Mouse (Mus musculus) kidney, adult 2 months (tissue): Measurements from ENCODE around the gene Hexa. TPM values are rescaled to one million over a fixed set of nuclear protein-coding genes. Genes with fewer than 3 reads are reported as not detected.

Source experiments
- DNase-seq: peaks from one replicate; pipeline ENCODE4 v3.0.0; 2021
- H3K27ac ChIP-seq: fragments of 200-500 bp; 2 replicates; pipeline ENCODE4 v1.5.1; 2012; ENCODE audit warnings: low read depth, low read length, control low read depth, inconsistent platforms; ENCODE audit not compliant: insufficient read depth
- H3K27me3 ChIP-seq: fragments of 200-500 bp; replicated peaks from 2 replicates; pipeline ENCODE4 v1.6.1; 2012; ENCODE audit warnings: mild to moderate bottlenecking, moderate library complexity, low read length, inconsistent platforms; ENCODE audit not compliant: control insufficient read depth, insufficient read depth
- H3K36me3 ChIP-seq: fragments of 200-500 bp; 2 replicates; pipeline ENCODE4 v1.6.1; 2012; ENCODE audit warnings: mild to moderate bottlenecking, moderate library complexity, low read length, inconsistent platforms; ENCODE audit not compliant: control insufficient read depth, insufficient read depth
- H3K4me1 ChIP-seq: fragments of 200-500 bp; 2 replicates; pipeline ENCODE4 v1.6.1; 2011; ENCODE audit warnings: low read length; ENCODE audit not compliant: control insufficient read depth, insufficient read depth
- H3K4me3 ChIP-seq: fragments of 200-500 bp; 2 replicates; pipeline ENCODE4 v1.5.1; 2011; ENCODE audit warnings: mild to moderate bottlenecking, low read depth, low read length, control low read depth; ENCODE audit not compliant: insufficient read depth
- CTCF ChIP-seq: fragments of 200-500 bp; conservative IDR thresholded peaks from 2 replicates; pipeline ENCODE4 v1.5.1; 2011; ENCODE audit warnings: low read depth, mild to moderate bottlenecking, control low read depth, low read length, moderate library complexity, mixed read lengths; ENCODE audit not compliant: insufficient read depth, insufficient read length
- POLR2A ChIP-seq: fragments of 200-500 bp; IDR thresholded peaks from one replicate; pipeline ENCODE4 v1.6.1; 2011; ENCODE audit warnings: low read depth, low read length, control low read depth
- WGBS: fragments of 180-500 bp; shearing (Covaris S2); methylation state at CpG from one replicate; pipeline ENCODE4 v1.1.7; 2018; 5-methylcytosine and 5-hydroxymethylcytosine counted together
- polyA plus RNA-seq: library from polyadenylated mRNA; depleted of rRNA; stranded (reverse); fragments of >200 nt; gene quantifications from 2 replicates; pipeline ENCODE4 v1.2.3, GENCODE M21; 2012

The Hexa gene
- polyA plus RNA-seq, 1 experiment: 76.1 TPM

DNA sequence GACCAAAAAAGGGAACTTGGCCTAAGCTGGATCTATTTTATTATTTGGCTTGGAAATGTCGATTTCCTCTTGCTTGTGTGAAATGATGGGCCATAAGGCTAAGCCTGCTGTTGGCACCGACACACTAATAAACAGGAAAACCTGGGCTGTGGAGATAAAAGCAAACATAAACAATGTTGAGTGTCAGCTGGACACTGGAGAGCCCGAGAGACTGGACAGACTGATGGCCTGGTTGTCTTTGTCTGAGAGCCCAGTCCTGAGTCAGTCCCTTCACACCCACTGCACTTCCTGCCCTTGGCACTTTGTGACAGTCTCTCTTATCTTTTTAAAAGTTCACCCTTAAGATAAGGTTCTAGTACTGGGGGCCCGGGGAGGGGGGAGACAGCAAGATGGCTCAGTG is 16.4 kb upstream of the Hexa start:
- 50% methylated on average over 4 of the region's 4 CpGs for WGBS
- DNase-seq: peak; percentile 78
- Histone ChIP-seq H3K36me3 (no peaks in the 10 kb centered on the region), H3K27ac (no peak overlapping the region), H3K4me1 (no peaks in the 10 kb centered on the region), H3K27me3 (no peaks in the 10 kb centered on the region), H3K4me3 (no peak overlapping the region)
- TF ChIP-seq CTCF (no peak), POLR2A (no peak)

DNA sequence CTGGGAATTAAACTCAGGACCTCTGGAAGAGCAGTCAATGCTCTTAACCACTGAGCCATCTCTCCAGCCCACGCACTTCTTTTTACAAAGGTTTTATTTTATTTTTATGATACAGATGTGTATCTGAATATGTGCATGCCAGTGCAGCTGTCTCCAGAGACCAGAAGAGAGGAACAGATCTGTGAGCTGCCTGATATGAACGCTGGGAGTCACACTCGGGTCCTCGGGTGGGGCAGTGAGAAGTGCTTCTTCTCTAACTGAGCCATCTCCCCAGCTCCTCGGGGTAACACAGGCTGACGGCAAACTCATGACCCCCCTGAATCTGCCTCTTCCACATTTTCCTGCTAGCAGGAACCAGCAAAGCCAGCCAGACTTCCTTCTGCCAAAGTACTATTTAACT is 12.6 kb upstream of the Hexa start:
- Histone ChIP-seq H3K4me3 (no peak overlapping the region), H3K27ac (no peak overlapping the region), H3K36me3 (no peaks in the 10 kb centered on the region), H3K27me3 (no peaks in the 10 kb centered on the region), H3K4me1 (no peaks in the 10 kb centered on the region)
- no peak for TF ChIP-seq POLR2A
- TF ChIP-seq CTCF: no peak
- no peak for DNase-seq
- 72% methylated on average over 6 of the region's 6 CpGs for WGBS

DNA sequence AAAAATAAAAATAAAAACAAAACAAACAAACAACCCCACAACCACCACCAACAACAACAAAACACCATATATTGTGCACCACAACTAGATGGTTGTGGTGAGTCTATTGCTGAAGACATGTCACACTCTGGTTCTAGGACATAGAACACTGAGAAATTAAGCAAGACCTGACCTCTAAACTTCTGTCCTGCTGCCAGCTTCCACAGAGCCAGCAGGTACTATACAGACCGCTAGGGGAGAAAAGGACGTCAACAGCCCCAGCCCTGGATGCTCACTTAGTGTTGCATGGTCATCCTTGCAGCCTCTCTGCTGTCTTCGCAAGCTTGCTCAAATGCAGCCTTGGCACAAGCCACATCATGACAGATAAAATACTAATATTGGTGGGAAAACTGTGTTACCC is 11.8 kb upstream of the Hexa start:
- Histone ChIP-seq H3K4me1 (no peaks in the 10 kb centered on the region), H3K36me3 (no peaks in the 10 kb centered on the region), H3K4me3 (no peak overlapping the region), H3K27me3 (no peaks in the 10 kb centered on the region), H3K27ac (no peak overlapping the region)
- no peak for DNase-seq
- 90% methylated on average over 3 of the region's 3 CpGs for WGBS
- TF ChIP-seq CTCF: no peak; the same call in 1 of the 2 replicates
- TF ChIP-seq POLR2A: no peak

DNA sequence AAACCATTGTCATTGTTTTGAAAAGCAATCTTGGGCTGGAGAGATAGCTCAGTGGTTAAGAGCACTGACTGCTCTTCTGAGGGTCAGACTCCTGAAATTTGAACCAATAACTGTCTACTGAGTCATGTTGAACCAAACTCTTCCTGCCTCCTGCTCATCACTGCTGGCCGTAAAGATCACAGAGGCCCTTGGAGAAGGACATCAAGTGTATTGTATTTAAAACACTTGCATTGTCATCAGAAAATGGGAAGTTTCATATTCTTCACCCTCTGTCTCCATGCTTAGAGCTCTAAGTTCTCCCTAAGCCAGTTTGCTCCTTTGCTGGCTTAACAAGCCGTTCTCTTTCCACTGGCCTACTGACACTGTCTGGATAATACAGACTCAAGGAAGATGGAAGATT is 11.1 kb upstream of the Hexa start:
- H3K27me3 ChIP-seq: no peaks in the 10 kb centered on the region
- TF ChIP-seq POLR2A (no peak), CTCF (no peak)
- DNase-seq: no peak
- 94% methylated on average over 2 of the region's 2 CpGs for WGBS
- H3K36me3 ChIP-seq: no peaks in the 10 kb centered on the region
- H3K4me1 ChIP-seq: no peaks in the 10 kb centered on the region
- H3K27ac ChIP-seq: no peak overlapping the region
- H3K4me3 ChIP-seq: no peak overlapping the region

DNA sequence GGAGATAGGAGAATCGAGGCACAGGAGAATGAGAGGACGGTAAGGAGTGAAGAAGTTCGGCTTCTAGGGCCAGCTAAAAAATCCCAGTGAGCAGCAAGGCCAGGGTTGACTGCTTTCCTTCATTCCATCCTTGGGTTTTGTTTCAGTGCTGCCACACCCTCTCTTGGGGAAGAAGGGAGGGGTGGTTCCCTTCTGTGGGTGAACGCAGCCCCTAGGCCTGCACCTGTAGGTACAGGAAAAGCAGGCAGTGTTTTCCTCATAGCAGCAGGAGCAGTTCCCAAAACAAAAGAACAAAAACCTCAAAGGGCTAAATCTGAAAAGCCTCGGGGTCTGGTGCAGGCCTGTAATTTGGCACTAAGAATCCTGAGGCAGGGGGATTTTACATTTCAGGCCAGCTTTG is 7.7 kb upstream of the Hexa start:
- H3K27ac ChIP-seq: no peak overlapping the region
- H3K36me3 ChIP-seq: no peaks in the 10 kb centered on the region
- no peaks in the 10 kb centered on the region for H3K4me1 ChIP-seq
- H3K27me3 ChIP-seq: no peaks in the 10 kb centered on the region
- no peak for TF ChIP-seq POLR2A
- no peak for TF ChIP-seq CTCF
- no peak for DNase-seq
- WGBS: 57% methylated on average over 5 of the region's 5 CpGs
- no peak overlapping the region for H3K4me3 ChIP-seq

DNA sequence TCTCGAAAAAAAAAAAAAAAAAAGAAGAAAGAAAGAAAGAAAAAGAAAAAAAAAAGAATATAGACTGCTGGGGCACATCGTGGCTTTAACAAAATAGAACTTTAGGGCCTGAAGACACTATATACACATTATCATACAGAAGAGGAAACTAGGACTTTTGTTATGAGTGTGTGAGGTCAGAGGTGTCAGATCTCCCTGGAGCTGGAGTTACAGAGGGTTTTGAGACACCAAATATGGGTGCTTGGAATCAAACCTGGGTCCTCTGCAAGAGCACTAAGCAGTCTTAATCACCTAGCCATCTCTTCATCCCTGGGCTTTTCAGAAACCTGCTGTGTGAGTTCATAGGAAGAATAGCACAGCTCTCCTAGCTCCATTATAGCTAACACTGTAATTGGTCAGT is 5.9 kb upstream of the Hexa start:
- 90% methylated on average over 2 of the region's 2 CpGs for WGBS
- TF ChIP-seq POLR2A: no peak
- TF ChIP-seq CTCF: no peak
- DNase-seq: no peak
- Histone ChIP-seq H3K4me3 (no peak overlapping the region), H3K4me1 (no peaks in the 10 kb centered on the region), H3K27me3 (no peaks in the 10 kb centered on the region), H3K36me3 (no peaks in the 10 kb centered on the region), H3K27ac (no peak overlapping the region)

DNA sequence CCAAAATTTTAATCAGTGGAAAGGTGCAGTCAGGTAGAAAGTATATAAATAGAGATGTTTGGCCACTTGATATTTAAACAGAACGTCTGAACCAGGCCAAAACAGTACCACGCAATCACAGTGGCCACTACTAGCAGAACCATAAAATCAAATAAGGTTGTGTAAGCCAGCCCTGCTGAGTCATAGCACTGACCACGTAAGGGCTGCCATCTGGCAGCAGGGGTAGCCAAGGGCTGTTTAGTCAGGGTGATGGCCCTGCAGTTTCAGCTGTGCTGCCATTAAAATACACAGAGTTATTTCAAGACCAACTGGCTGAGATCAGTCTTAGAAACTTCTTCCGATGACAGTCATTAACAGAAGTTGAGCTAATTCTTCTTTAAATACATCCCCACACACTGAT is 5.5 kb upstream of the Hexa start:
- no peaks in the 10 kb centered on the region for H3K27me3 ChIP-seq
- TF ChIP-seq CTCF (no peak), POLR2A (no peak)
- no peak for DNase-seq
- H3K36me3 ChIP-seq: no peaks in the 10 kb centered on the region
- no peak overlapping the region for H3K27ac ChIP-seq
- no peak overlapping the region for H3K4me3 ChIP-seq
- no peaks in the 10 kb centered on the region for H3K4me1 ChIP-seq
- WGBS: 65% methylated on average over 4 of the region's 4 CpGs

DNA sequence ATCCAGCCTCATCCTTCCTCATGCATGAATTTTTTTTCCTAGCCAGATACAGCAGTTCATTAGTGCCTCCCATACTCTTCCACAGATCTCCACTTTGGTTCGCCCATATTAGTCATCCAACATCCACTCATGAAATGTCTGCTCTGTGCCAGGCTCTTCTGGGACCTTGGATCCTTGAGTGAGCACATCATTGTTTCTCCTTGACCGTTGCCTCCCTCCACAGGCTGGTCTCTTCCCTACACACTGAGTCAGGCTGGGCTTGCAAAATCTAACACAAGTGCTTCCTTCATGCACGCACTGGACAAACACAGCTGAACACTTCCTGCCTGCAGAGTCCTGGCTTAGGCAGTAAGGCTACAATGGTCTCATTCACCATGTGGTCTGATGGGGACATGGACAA is 1.7 kb upstream of the Hexa start:
- no peak for DNase-seq
- TF ChIP-seq POLR2A: no peak
- TF ChIP-seq CTCF: no peak
- no peak overlapping the region for H3K4me3 ChIP-seq
- H3K27me3 ChIP-seq: no peaks in the 10 kb centered on the region
- peaks cover 5% of the 10 kb centered on the region; the same call in 1 of the 2 replicates for H3K4me1 ChIP-seq
- H3K36me3 ChIP-seq: no peaks in the 10 kb centered on the region
- no peak overlapping the region for H3K27ac ChIP-seq
- WGBS: 85% methylated on average over 3 of the region's 3 CpGs
